Mouse (Mus musculus): ENCODE results near the gene Scml4.
A peak's percentile ranks its signal among the peaks of the same experiment; 100 is the strongest.

The Scml4 gene

DNA sequence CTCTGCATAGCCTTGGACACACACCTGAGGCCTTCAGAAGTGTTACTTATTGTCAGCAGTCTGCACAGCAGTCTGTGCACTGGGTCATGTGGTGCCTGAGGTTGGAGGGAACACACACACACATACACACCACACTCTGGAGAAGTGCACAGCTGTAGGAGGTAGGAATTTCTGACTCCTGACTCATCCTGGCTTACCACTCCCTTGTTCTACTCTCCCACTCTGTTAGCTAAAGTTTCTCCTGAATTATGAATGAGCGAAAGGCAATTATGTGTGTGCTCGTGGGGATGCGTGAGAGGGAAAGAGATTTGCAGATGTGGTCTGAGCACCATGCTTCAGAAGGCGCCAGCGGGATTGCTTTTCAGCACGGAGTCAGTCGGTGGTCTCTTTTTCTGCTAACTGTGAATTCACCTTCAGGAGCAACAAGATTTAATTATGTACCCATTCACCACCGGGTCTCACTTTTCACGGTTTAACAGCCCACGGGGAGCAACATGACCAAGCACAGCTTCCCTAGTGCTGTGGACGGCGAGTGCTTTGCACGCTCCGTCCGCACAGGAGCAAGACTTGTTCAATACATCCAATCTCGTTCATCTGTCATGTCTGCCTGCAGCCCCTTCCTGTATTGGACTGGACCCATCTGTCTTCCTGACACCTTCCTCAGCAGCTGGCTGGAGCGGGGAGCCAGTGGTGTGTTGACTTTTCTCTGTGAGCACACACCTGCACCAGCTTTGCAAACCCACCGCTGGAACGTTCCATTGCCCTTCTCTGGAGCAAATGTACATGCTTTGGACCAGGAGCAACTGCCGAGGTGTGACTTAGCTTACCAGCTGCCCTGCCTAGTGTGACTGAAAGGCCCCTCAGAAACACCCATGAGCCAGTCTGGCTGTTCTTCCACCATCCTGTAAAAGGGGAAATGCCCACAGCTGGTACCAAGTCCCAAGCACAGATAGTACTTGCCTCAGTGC, 91.2 kb downstream of the Scml4 start:
- no peak for DNase-seq

- DNase-seq = no peak
These were observed 91.9 kb downstream of the Scml4 start for GRCm38 (mm10) chr10:42952046-42952420.

DNA sequence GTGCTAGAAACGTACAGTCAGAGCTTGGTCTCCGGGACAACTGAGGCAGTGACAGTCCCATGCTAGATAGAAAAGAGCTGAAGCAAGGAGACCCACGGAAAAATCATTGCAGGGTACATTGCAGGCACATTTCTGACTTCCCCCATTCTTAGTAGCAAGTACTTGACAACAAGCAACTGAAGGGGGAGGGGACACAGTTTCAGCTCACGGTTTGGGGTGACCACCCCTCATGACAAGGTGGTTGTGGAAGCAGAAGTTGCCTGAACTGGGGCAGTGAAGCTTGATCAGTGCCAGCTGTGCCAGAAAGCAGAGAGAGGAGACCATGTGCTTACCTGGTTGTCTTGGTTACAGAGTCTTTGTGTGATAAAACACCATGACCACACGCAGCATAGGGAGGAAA, 93.4 kb downstream of the Scml4 start:
- no peak for DNase-seq

DNA sequence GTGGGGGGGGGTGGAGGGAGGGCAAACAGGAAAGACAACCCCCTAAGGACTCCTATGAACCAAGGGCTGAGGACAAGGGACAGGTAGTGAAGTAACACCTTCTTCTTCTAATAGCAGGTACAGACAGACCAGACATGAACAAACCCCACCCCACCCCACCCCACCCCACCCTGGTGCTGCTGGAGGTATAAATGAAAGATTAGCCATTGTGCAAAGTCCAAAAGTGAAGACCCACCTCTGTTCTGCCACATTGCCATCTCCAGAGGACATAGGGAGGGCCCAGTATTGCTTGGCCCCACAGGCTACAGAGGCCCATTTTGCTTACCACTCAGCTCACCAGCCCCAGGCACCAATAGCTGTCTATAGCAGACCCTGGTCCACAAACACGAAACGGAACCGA, 95.0 kb downstream of the Scml4 start:
- no peak for DNase-seq

DNA sequence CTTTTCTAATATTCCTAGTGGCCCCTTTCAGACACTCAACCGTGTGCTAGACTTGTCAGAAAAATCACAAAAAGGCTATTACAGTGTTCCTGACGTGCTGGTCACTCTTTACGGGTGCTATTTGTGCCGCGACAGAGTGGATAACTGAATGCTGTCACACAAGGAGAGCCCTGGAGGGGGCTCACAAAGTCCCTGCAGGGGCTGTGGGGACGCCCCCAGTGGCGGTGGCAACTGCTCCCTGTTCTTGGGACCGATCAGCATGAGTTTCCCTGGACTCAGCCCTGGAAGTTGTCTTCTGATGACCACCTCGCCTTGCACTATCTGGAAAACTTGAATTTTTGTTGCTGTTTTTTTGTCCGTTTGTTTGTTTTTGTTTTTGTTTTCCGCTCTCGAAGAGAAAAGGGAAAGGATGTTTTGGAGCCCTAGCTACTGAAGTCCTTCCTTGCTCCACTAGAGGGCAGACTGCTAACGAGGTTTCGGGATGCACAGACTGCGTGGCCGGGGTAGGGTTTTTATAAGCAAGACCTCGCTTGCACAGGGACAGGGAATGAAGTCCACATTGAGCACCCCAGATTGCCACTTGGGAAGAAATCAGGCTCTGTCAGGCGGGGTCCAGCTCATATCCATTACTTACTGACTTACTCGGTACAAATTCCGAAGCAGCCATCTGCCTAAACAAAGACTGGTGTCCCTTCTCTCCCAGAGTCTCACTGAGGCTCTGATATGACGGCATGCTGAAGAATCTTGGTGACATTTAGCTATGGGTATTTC, 97.9 kb downstream of the Scml4 start:
- peak; percentile 61 to 76 for DNase-seq

DNA sequence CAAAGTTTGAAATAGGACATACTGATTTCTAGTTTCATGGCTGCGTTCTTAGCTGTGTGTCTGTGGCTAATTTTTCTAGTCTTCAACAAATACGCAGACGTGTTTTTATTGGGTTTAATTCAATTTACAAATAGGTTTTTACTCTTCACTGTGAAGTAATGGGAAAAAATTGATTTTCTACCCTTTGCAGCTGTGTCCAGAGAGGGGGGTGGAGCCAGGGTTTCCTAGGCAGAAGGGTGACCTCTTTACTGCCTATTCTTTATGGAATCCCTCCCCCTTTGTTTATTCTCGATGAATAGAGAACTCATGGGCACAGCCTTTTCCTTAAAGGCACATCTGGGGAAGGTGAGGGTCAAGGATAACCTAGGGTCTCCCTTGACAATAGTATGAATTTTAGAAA, 98.5 kb downstream of the Scml4 start:
- no peak for DNase-seq

- DNase-seq = no peak
These were observed 101.6 kb downstream of the Scml4 start for GRCm38 (mm10) chr10:42961771-42962170.

- DNase-seq = no peak
These were observed 102.0 kb downstream of the Scml4 start for GRCm38 (mm10) chr10:42962181-42962601.

DNA sequence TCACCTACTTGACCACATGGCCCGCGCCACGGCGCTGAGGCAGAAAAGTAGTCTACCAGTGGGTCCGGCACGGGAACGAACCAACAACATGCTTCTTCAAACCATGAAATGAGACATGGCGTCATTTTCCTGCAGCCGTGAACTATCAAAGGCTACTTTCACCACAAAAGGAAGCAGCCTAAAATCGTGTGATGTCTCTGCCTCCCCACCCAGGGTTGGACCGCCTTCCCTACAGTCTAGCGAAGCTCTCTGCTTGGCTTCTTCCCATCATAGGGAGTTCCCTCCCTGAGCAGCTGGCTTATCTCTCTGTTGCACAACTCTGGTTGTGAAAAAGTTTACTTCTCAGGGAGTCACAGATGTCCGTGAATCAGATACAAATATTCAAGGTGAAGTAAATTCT, 102.5 kb downstream of the Scml4 start:
- DNase-seq = no peak

GRCm38 (mm10) chr10:42963061-42963460, 102.9 kb downstream of the Scml4 start:
- no peak for DNase-seq

DNA sequence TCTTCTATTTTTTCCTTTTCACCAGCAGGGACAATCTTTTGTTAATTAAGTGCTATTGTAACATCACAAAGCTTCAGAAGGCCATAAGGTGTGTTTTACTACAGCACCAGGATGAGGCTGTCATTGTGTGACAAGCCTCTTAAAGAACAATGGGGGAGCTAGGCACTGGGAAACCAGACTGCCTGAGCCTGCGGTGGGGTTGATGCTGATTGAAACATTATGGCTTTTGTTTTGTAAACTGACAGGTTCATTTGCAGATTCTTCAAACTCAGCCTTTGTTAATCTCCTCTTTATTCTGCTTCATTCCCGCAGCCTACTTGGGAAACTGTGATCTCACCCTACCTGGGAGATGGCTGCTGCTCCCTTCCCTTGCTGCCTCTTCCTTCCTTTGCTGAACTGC, 108.2 kb downstream of the Scml4 start:
- no peak for DNase-seq

GRCm38 (mm10) chr10:42972504-42973172, 112.5 kb downstream of the Scml4 start:
- DNase-seq = peak; percentile 52 to 63

DNA sequence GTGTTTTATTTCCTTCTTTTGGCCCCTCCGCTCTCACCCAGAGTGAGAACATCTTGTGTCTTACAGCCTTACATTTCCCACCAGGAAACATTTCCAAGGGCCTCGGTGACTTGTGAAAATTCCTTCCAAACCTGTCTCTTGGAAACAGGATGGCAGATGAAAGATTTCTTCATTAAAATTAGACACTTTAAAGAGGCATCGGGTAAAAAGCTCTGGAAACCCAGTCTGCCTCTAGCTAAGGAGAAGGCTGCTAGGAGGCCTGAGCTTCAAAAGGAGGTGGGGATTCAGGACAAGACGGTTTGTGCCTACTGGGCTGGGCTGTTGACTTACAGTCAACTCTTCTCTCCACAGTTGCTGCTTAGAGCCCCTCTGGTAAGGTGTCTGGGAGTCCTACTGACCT, 113.4 kb downstream of the Scml4 start:
- DNase-seq = no peak

DNA sequence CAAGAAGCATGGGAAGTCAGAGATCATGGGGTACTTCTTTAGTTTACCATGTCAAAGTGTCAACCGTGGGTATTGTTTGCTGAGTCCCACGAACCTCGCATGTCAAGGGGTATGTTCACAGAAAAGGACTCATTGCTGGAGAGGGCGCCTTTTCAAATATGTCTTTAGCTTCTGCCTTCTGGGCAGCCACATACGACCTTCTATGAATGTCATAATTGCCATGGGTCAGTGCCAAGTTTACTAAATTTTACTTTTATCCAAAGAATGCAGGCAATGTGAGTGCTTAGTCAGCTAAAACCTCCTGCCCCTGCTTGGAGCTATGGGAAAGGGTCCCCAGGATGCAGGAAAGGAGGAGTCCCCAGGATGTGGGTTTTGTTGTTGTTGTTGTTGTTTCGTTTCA, 116.4 kb downstream of the Scml4 start:
- DNase-seq = no peak

DNA sequence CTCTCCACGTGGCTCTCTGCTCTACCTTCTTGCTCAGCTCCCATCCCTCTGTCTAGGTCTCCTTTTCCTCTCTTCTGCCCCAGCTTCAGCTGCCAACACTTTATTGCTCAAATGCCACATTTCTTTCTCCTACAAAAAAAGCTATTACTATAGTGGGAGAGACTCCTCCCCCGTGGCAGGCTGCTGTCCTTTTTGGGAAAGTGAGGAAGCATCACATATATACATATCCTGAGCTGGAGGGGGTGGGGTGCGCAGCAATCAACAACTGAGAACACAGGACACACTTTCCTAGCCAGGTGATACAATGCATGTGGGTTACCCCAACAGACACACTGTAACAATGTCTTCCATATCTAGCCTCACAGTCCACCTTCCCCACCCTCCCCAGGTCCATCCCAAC, 118.2 kb downstream of the Scml4 start:
- DNase-seq = no peak

- DNase-seq = no peak
These were observed 121.0 kb downstream of the Scml4 start for GRCm38 (mm10) chr10:42980999-42981757.

DNA sequence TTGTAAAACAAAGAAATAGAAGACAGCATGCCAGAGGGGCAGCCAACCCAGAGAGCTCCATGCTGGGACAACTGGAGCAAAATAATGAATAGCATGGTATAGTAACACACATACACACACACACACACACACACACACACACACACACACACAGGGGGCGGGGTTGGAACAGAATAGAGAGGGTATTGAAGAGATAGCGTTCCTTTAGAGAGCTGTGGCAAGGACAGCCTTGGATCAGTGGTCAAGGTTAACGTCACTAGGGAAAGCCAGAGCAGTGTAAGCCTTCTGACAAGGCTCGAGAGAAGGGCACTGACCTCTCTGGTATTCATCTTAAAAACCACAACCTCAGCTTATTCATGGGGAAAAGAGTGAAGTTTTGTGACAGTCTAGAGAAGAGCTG, 124.7 kb downstream of the Scml4 start:
- no peak for DNase-seq

DNA sequence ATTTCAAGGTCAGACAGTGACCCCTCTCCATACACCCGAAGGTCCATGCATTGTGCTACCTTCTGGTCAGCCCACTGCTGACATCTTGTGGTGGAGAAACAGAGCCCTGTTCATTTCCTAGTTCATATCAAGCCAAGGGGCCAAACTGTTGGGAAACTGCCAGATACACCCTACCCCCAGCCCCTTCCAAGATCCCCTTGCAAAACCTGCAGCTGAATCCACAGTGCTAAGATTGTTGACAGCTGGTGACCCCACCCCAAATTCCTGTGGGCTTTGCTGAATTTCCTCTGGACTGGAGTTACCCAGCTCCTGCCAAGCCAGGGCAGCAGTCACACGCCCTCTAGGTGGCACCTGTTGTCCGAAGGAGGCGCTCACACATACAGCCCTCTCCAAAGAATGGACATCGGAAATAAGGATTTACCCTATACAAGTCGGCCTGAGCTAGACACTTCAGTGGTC, 127.5 kb downstream of the Scml4 start:
- peak in 1 of 2 experiments; percentile 22 for DNase-seq

- no peak for DNase-seq
These were observed 128.5 kb downstream of the Scml4 start for GRCm38 (mm10) chr10:42988627-42989026.

DNA sequence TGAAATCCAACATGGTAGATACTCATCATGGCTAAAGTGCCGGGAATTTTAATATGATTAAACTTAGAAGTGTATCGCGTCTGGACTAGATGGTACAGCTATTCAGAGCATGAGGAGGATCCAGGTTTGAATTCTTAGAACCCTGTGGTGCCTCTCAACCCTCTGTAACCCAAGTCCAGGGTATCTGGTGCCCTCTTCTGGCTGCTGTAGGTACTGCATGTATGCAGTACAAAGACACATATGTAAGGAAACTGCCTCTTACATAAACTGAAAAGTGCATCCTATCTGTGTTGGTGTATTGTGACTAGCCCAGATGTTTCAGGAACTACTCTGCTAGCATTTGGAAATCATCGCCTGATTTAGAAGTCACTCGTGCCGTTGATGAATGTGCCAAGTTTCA, 129.7 kb downstream of the Scml4 start:
- DNase-seq = peak; percentile 73 to 76

DNA sequence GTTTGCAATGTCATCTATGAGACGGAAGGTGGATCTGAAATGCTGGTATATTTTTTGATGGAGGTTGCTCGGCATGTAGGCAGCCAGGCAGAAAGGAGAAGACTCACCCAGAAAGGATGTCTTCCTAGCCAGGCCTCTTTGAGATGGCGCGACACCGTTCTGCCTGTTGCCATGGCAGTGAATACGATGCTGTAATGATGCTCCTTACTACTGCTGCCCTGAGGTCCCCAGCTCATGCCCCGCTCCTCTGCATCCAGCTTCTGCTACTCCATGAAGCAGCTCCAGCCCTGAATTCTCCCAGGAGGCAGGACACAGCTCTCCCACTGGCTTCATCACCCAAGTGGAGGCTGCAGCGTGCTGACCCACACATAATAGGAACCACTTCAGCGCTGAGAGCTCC, 130.8 kb downstream of the Scml4 start:
- DNase-seq = no peak

GRCm38 (mm10) chr10:42994331-42994782, 134.2 kb downstream of the Scml4 start:
- DNase-seq = peak; percentile 26 to 27
